Mouse (Mus musculus) stomach, postnatal 0 days (tissue): ENCODE measurements at regions not wholly inside any gene's neighbourhood (a gene's known extent, or its start where the extent isn't known, plus 50 kb on each side); places are given as distances from the start of the nearest gene placed in this dataset.

ENCODE experiments used
- CTCF ChIP-seq: IDR thresholded peaks from 2 replicates; pipeline ENCODE4 v1.5.1; 2016; ENCODE audit warnings: antibody characterized with exemption, low read depth, mild to moderate bottlenecking, moderate library complexity
- EP300 ChIP-seq: optimal IDR thresholded peaks from 2 replicates; pipeline ENCODE3; 2016; ENCODE audit warnings: antibody characterized with exemption

- no peak for TF ChIP-seq CTCF
- TF ChIP-seq EP300, result no peak
Measured at GRCm38 (mm10) chr16:86701700-86702099, 652.3 kb upstream of the N6amt1 start.
